In genomic region chr8:12430900-12431737, GRCm38 (mm10) we compare ENCODE assay signal across 7 mouse cellular contexts. TPM values are rescaled to one million over a fixed set of nuclear protein-coding genes. Genes with fewer than 3 reads are reported as not detected.
A peak's percentile ranks its signal among the peaks of the same experiment; 100 is the strongest.
DNase-seq lines count a peak whose midpoint lies in the region; ATAC-seq and TF ChIP-seq lines count a peak whose summit lies in the region.

No protein-coding gene starts in this region.

- H3K9ac ChIP-seq in lung, embryonic 14.5 days: no peak overlapping the region
- H3K9ac ChIP-seq in forebrain, embryonic 14.5 days (ENCODE audit: low read length): peak overlapping the region; percentile 71
- H3K9ac ChIP-seq in limb, embryonic 12.5 days (replicated peaks): no peak overlapping the region
- no peak overlapping the region for H3K9ac ChIP-seq in stomach, embryonic 15.5 days

- no peak for TF ChIP-seq CTCF in lung, embryonic 14.5 days (IDR thresholded peaks at IDR 0.05; ENCODE audit: low read depth)

- no peaks in the 10 kb centered on the region for H3K36me3 ChIP-seq in lung, embryonic 14.5 days (ENCODE audit: insufficient read depth)
- H3K36me3 ChIP-seq in forebrain, embryonic 14.5 days (ENCODE audit: control insufficient read depth, insufficient read depth, low read length): no peaks in the 10 kb centered on the region
- H3K36me3 ChIP-seq in limb, embryonic 12.5 days: no peaks in the 10 kb centered on the region
- H3K36me3 ChIP-seq in stomach, embryonic 15.5 days: no peaks in the 10 kb centered on the region

- 2% methylated on average over 51 of the region's 51 CpGs for WGBS in lung, embryonic 14.5 days
- WGBS in forebrain, embryonic 14.5 days: under 1% methylated on average over 51 of the region's 51 CpGs
- WGBS in limb, embryonic 12.5 days: 2% methylated on average over 51 of the region's 51 CpGs
- 3% methylated on average over 51 of the region's 51 CpGs for WGBS in stomach, embryonic 15.5 days

- no peak overlapping the region for H3K27ac ChIP-seq in lung, embryonic 14.5 days (ENCODE audit: low read depth)
- H3K27ac ChIP-seq in forebrain, embryonic 14.5 days (ENCODE audit: low read depth, low read length): peak overlapping the region; percentile 92
- no peak overlapping the region for H3K27ac ChIP-seq in limb, embryonic 12.5 days
- H3K27ac ChIP-seq in stomach, embryonic 15.5 days: no peak overlapping the region

- H3K4me3 ChIP-seq in lung, embryonic 14.5 days (ENCODE audit: low read depth, low read length): peak overlapping the region; percentile 3; the same call in 1 of the 2 replicates
- peak overlapping the region; percentile 32 for H3K4me3 ChIP-seq in forebrain, embryonic 14.5 days (ENCODE audit: low read depth, low read length)
- peak overlapping the region; percentile 27 for H3K4me3 ChIP-seq in limb, embryonic 12.5 days (replicated peaks)
- peak overlapping the region; percentile 16 for H3K4me3 ChIP-seq in stomach, embryonic 15.5 days (replicated peaks)

- H3K9me3 ChIP-seq in lung, embryonic 14.5 days (ENCODE audit: low read depth, low read length): no peaks in the 10 kb centered on the region
- H3K9me3 ChIP-seq in forebrain, embryonic 14.5 days (replicated peaks; ENCODE audit: control insufficient read depth, low read length): no peaks in the 10 kb centered on the region
- H3K9me3 ChIP-seq in limb, embryonic 12.5 days: no peaks in the 10 kb centered on the region
- H3K9me3 ChIP-seq in stomach, embryonic 15.5 days: no peaks in the 10 kb centered on the region

- peaks cover 79% of the 10 kb centered on the region for H3K27me3 ChIP-seq in lung, embryonic 14.5 days (ENCODE audit: insufficient read depth, low read length)
- 0 out of 2 replicates have a peak, but pooled peaks cover 8% of the 10 kb centered on the region for H3K27me3 ChIP-seq in forebrain, embryonic 14.5 days (replicated peaks; ENCODE audit: control insufficient read depth, insufficient read depth, low read length)
- peaks cover 97% of the 10 kb centered on the region for H3K27me3 ChIP-seq in limb, embryonic 12.5 days
- peaks cover 82% of the 10 kb centered on the region for H3K27me3 ChIP-seq in stomach, embryonic 15.5 days (replicated peaks)

- no peak for DNase-seq in lung, embryonic 14.5 days
- DNase-seq in lung, adult 18-20 months: no peak
- DNase-seq in forebrain, embryonic 14.5 days (ENCODE audit: low spot score): peak; percentile 59
- DNase-seq in T-cell, adult 2 months (ENCODE audit: low spot score): no peak
- no peak for DNase-seq in c-Kit-positive CD71-positive TER-119-positive erythroid progenitor cells, embryonic 14.5 days (ENCODE audit: low spot score)

- H3K4me1 ChIP-seq in lung, embryonic 14.5 days (ENCODE audit: insufficient read depth): no peaks in the 10 kb centered on the region
- peaks cover 66% of the 10 kb centered on the region for H3K4me1 ChIP-seq in forebrain, embryonic 14.5 days (ENCODE audit: control insufficient read depth, insufficient read depth, low read length)
- H3K4me1 ChIP-seq in limb, embryonic 12.5 days (replicated peaks): peaks cover 35% of the 10 kb centered on the region
- peaks cover 14% of the 10 kb centered on the region for H3K4me1 ChIP-seq in stomach, embryonic 15.5 days

- H3K4me2 ChIP-seq in lung, embryonic 14.5 days: peak overlapping the region; percentile 3; the same call in 1 of the 2 replicates
- H3K4me2 ChIP-seq in forebrain, embryonic 14.5 days (ENCODE audit: low read length): peak overlapping the region; percentile 73
- peak overlapping the region; percentile 44 for H3K4me2 ChIP-seq in limb, embryonic 12.5 days
- peak overlapping the region; percentile 33 for H3K4me2 ChIP-seq in stomach, embryonic 15.5 days

- no peak for ATAC-seq in lung, embryonic 14.5 days (ENCODE audit: insufficient read depth)
- peak; percentile 26; the same call in 1 of the 2 replicates for ATAC-seq in forebrain, embryonic 14.5 days
- no peak for ATAC-seq in limb, embryonic 12.5 days (ENCODE audit: insufficient number of reproducible peaks, insufficient read depth, low FRiP score, low TSS enrichment, low read depth)
- peak; percentile 22; the same call in 1 of the 2 replicates for ATAC-seq in stomach, embryonic 15.5 days (ENCODE audit: insufficient read depth, low FRiP score, low read depth)

RNA-seq across cellular contexts. Expression of gene Sox1, which starts 36.0 kb away (rescaled TPM):
- 0.04 TPM in 1 of 2 replicates, not detected in the other for polyA plus RNA-seq in lung, embryonic 14.5 days (2014; fragmentation: Nextera tagmentation; extraction: Ambion mirVana)
- polyA plus RNA-seq in forebrain, embryonic 14.5 days (2014; fragmentation: Nextera tagmentation; extraction: Ambion mirVana): 5.7 and 6.1 TPM in 2 replicates
- polyA plus RNA-seq in limb, embryonic 12.5 days (2016; fragmentation: Nextera tagmentation; extraction: Ambion mirVana): not detected in 2 replicates
- polyA plus RNA-seq in stomach, embryonic 15.5 days (2015; fragmentation: Nextera tagmentation; extraction: Ambion mirVana): not detected in 2 replicates

Comparison
In these comparisons a context has a peak if more than half of its experiments do, and no peak if none do; other contexts are left out.
1. ATAC-seq: peak in forebrain, embryonic 14.5 days (single experiment) and stomach, embryonic 15.5 days (single experiment); none in lung, embryonic 14.5 days (single experiment) and limb, embryonic 12.5 days (single experiment).
2. H3K4me2 ChIP-seq: peak in every context shown above with its lines; median percentile 73 in forebrain, embryonic 14.5 days; 44 in limb, embryonic 12.5 days; 33 in stomach, embryonic 15.5 days; 3 in lung, embryonic 14.5 days.
3. Peak in every context shown above with its lines, with median percentiles within 50 percentile points of each other: H3K4me3 ChIP-seq.